Mouse (Mus musculus) adrenal gland, adult 18-20 months (tissue): ENCODE data around the gene Pde8a. TPM values are rescaled to one million over a fixed set of nuclear protein-coding genes. Genes with fewer than 3 reads are reported as not detected.

Experiments used
- DNase-seq, 2 experiments: peaks; one replicate each; pipeline ENCODE4 v3.0.0; 2021 to 2022; ENCODE audit warnings: low spot score in 2 of 2
- total RNA-seq, 2 experiments: library from RNA; stranded (reverse); gene quantifications; 1 replicate in 1 of 2; 2 replicates in 1 of 2; pipeline ENCODE4 v1.2.3; 2021

Gene Pde8a
- total RNA-seq, 2 experiments from 2014 or later: 30.2 to 40.6 TPM

- DNase-seq: no peak
Measured at GRCm38 (mm10) chr7:81261548-81261947, 48.2 kb downstream of the Pde8a start.

GRCm38 (mm10) chr7:81272908-81273307 lies 59.5 kb downstream of the Pde8a start:
- DNase-seq: no peak

GRCm38 (mm10) chr7:81278966-81279365 lies 65.6 kb downstream of the Pde8a start:
- DNase-seq: no peak

GRCm38 (mm10) chr7:81281240-81281639 lies 67.8 kb downstream of the Pde8a start:
- DNase-seq: no peak

GRCm38 (mm10) chr7:81286456-81286855 lies 73.1 kb downstream of the Pde8a start:
- DNase-seq: no peak

GRCm38 (mm10) chr7:81286946-81287345 lies 73.5 kb downstream of the Pde8a start:
- DNase-seq: no peak

GRCm38 (mm10) chr7:81295169-81295568 lies 81.8 kb downstream of the Pde8a start:
- no peak for DNase-seq

GRCm38 (mm10) chr7:81298206-81298605 lies 84.8 kb downstream of the Pde8a start:
- no peak for DNase-seq

GRCm38 (mm10) chr7:81301323-81301722 lies 87.9 kb downstream of the Pde8a start:
- DNase-seq: no peak

GRCm38 (mm10) chr7:81303682-81304081 lies 90.3 kb downstream of the Pde8a start:
- peak; percentile 32 to 37 for DNase-seq

GRCm38 (mm10) chr7:81304100-81304499 lies 90.7 kb downstream of the Pde8a start:
- DNase-seq: no peak

- DNase-seq: no peak
Measured at GRCm38 (mm10) chr7:81304675-81305074, 91.3 kb downstream of the Pde8a start.

GRCm38 (mm10) chr7:81307735-81308134 lies 94.3 kb downstream of the Pde8a start:
- no peak for DNase-seq

GRCm38 (mm10) chr7:81309247-81309646 lies 95.9 kb downstream of the Pde8a start:
- no peak for DNase-seq

- no peak for DNase-seq
Measured at GRCm38 (mm10) chr7:81311130-81311529, 97.7 kb downstream of the Pde8a start.

- DNase-seq: no peak
Measured at GRCm38 (mm10) chr7:81311581-81311980, 98.2 kb downstream of the Pde8a start.

- DNase-seq: no peak
Measured at GRCm38 (mm10) chr7:81315583-81315982, 102.2 kb downstream of the Pde8a start.

GRCm38 (mm10) chr7:81319749-81320148 lies 106.4 kb downstream of the Pde8a start:
- no peak for DNase-seq

GRCm38 (mm10) chr7:81321776-81322175 lies 108.4 kb downstream of the Pde8a start:
- DNase-seq: no peak

- DNase-seq: no peak
Measured at GRCm38 (mm10) chr7:81326043-81326442, 112.6 kb downstream of the Pde8a start.

GRCm38 (mm10) chr7:81326859-81327258 lies 113.5 kb downstream of the Pde8a start:
- DNase-seq: no peak

GRCm38 (mm10) chr7:81327661-81328060 lies 114.3 kb downstream of the Pde8a start:
- DNase-seq: no peak

- DNase-seq: no peak
Measured at GRCm38 (mm10) chr7:81330767-81331166, 117.4 kb downstream of the Pde8a start.

- no peak for DNase-seq
Measured at GRCm38 (mm10) chr7:81331851-81332250, 118.5 kb downstream of the Pde8a start.
